Mouse (Mus musculus): ENCODE measurements at regions not wholly inside any gene's neighbourhood (a gene's known extent, or its start where the extent isn't known, plus 50 kb on each side); places are given as distances from the start of the nearest gene placed in this dataset.
"Not testable (repeated sequence)": the region's sequence is repeated elsewhere in the genome, so short reads cannot be mapped to it uniquely, and the experiment has no call there.

DNA sequence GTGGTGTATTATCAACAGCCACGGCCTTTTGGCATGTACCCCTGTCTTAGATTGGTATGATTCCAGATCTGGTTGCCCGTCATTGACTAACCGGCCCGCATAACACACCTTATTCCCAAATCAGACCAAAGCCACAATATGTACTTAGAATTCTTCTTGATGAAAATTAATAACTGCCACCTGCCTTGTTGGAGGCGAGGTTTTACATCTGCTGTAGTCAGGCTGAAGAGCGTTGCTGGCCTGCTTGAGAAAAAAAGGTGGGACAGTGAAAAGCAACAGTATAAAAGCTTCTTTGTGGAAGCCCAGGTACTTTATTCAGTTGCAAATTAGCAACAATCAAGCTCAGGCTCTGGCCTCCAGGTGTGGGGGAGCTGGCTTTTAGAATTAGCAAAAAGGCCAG is 223.6 kb upstream of the Car8 start:
- not testable (repeated sequence) for DNase-seq (ENCODE audit: low spot score in 2 of 2)

DNA sequence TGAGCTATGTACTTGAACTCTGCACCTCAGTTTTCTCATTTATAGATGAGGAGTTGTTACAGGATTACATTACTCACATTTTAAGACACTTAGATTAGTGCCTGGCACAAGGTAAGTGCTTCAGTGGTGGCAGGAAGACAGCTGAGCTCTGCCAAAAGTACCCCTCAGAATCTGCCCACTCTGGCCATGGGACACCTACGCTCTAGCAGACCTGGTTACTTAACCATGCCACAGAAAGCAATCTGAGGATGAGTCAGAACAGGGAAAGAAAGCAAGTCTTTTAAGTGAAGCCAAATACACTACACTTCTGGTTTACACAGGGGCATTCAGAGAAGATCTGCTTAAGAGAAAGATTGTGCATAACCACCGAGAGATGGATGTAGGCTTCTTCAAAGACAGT is 215.5 kb upstream of the Car8 start:
- DNase-seq (ENCODE audit: low spot score in 2 of 2), result no peak

DNA sequence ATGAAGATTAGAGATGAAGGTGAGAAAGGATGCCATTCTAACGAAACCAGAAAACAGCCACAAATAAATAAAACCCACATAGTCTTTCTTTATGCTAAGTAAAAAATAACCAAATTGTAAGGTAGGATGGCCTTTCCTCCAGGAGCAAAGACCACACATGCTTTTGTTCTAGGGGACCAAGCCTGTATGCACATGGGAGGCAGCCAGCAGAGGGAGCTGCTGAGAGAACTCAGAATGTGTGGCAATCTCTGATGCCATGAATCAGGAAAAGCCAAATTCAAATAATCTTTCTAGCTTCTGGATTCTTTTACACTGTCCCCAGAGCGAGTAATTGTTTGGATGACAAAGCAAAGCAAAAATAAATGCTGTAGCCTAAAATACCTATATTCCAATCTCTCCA is 193.6 kb upstream of the Car8 start:
- DNase-seq (ENCODE audit: low spot score in 2 of 2), result no peak

DNA sequence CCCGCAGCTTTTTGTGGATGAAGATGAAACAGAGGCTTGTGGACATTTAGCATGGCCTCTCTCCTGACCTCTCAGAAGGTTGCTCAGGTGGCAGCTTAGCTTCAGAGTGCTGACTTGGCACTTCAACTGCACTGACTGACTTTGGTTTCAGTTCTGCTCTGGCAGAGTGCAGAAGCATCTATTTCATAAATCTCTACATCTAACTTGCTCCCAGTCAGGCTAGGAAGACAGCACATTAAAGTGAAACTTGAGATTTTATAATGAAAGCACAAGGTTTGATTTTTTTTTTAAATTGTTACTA is 192.1 kb upstream of the Car8 start:
- no peak for DNase-seq (ENCODE audit: low spot score in 2 of 2)

DNA sequence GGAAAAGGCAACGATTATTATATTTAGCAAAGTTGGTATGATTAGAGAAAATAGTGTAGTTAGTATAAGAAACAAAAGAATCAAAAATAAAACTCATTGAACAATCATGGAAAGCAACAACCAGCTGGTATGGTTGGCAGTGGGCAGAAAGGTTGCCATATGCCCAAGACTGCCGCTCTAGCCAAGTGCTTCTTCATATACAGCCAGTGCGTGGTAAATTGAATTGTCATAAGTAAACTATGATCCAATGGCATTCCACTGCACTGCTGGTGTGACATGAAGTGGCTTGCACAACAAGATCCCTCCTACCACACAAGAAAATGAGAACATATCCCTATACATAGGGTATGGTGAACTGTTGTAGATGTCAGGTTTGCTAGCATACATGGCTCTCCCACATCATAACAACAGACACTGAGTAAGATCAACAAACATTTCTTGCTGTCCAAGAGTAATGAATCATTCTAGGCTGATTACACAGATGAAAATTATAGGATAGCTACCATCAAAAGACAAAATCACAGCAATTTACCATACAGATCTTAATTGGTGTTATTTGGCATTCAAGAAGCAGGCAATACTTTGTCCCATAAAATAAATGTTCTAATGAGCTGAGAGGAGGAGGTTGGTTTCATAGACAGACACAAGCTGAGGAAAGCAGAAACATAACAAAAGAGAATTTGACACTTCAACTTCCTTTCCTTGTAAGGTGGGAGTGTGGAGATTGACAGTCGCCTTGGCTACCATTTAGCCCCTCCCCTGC is 191.6 kb upstream of the Car8 start:
- no peak for DNase-seq (ENCODE audit: low spot score in 2 of 2)

DNA sequence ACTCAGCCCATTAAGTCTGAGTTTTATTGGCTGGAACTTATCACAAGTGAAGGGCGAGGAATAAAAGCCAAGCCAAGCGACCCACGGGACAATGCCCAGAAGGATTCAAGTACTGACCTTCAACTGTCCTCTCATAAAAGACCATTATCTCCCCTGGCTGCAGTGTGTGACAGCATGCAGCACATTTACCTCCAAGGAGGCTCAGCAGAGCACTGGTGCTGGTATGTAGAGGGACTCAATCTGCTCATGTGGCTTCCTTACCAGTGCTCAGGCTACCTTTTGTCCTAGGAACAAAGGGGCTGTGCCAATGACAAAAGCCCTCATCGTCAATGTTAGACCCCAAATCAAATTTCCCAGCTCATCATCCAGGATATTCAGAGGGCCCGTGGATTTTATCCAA is 190.9 kb upstream of the Car8 start:
- no peak for DNase-seq (ENCODE audit: low spot score in 2 of 2)

DNA sequence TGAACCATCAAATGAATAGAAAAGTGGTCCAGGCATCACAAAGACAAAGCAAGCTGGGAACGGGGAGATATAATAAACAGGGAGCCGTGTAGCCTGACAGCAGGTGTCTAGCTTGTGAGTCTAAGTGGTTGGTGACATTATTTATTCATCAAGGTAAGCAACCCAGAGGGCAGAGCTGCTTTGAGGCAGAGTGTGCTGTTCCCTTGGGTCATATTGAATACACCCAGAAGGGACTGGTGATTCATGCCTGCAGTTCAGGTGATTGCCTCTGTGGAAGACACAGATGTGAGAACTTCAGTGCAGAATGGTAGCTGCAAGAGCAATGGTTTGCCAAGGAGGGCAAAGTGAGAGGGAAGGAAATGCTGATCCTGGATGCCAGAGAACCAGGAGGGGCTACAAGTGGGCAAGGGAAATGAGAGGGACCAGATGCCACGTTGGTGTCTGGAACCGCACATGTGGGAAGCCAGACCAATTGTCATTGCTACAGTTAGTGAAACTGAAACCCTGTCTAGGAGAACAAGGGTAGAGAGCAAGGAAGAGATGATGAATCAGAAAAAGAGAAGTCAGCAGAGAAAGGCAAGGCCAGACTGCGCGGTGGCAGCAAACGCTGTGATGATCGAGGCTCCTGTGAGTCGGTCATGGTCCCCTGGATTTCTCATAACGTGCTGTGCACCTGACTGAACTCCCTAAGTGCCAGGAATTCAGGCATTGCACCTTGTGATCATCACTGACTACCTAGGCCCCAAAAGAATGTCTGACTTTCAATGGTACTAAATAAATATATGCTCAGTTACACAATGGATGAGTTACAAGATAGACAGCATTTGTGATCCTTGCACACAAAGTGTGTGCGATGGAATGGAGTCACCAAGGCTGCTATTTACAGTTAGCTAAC is 190.0 kb upstream of the Car8 start:
- DNase-seq (ENCODE audit: low spot score in 2 of 2), result no peak

DNA sequence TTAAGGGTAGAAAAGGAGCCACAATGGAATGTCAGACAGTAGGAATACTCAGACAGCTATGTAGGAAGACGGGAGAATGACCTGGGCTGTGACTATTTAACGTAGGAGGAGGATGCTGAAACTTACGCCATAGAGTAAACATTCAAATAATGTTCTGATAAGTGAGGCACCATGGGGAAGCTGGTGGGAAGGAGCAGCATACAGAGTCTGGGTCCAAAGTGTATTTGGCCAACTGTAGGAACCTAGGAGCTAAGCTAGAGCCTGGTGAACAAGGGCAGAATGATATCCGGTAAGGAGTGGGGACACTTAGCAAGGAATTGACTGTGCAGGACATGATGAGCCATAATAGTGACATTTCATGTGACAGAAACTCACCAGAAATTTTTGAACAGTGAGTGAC is 189.0 kb upstream of the Car8 start:
- no peak for DNase-seq (ENCODE audit: low spot score in 2 of 2)

DNA sequence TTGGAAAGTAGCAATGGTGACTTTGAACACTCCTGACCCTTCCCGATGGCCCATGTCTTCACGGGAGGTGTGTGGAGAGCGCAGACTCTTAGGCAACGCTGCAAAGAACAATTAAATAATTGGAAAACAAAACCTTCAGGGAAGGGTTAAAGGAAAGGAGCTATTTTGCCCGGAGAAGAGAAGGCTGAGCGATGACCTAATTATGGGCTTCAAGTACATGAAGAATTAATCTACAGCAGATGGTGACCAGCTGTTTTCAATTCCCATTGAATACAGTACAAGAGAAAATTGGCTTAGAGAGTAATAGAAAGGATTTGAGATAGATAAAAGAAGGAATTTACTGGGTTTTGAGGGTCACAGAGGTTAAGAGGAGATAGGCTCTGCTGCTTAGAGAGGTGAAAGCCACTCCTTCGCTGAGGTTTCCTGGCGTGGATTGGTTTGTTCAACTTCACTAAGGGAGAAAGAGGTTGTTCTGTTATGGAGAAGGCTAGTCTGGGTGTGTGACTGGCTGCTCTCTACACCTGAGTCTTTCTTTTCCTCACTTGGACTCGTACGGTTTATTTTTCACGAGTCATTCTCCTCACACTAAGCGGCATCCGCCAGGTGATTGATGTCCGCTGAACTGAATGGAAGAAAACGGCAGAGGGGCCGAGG is 184.7 kb upstream of the Car8 start:
- peak; percentile 28 to 32 for DNase-seq (ENCODE audit: low spot score in 2 of 2)

DNA sequence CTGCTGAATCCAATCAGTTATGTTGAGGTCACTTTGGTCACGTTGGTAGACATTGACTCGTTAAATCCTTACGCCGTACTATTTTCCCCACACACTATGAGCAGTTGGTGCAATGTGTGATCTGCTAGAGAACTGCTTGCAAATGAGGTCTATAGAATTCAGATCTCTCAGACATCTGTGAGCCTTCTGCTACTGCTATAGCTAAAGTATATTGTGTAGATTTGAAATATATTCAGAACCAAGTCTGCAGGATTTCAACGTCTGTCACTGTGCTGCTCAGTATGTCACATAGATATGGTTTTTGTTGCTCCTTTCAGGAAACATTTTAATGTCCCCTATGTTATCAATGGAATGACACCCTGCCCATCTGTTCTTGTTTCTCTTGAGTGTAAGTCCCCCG is 182.4 kb upstream of the Car8 start:
- DNase-seq (ENCODE audit: low spot score in 2 of 2), result no peak

DNA sequence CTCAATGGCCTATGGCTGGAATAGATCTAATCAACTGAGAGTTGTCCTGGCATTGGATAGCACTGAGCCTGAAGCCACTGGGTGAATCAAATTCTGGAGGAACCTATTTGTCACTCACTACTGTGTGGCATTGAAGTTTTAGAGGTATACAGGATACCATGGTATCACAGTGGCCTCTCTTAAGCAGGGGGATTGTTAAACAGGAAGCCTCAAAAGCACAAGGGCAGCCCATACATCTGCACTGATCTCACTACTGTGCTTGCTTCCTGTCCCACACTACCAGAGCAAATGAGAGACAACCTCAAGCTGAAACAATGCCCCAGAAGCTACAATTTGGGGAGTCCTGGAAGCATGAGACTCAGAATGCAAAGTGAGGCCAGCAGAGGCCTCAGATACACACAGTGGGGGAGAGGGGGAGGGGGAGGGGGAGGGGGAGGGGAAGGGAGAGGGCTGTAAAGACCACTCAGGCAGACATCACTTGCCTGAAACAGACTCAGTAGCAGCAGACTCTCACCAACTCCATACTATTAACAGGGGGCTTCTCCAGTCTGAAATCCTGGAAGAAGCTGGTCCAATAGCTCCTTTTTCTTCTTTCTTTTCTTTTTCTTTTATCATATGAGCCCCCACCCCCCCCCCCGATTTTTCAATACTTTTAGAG is 179.7 kb upstream of the Car8 start:
- DNase-seq (ENCODE audit: low spot score in 2 of 2), result no peak

DNA sequence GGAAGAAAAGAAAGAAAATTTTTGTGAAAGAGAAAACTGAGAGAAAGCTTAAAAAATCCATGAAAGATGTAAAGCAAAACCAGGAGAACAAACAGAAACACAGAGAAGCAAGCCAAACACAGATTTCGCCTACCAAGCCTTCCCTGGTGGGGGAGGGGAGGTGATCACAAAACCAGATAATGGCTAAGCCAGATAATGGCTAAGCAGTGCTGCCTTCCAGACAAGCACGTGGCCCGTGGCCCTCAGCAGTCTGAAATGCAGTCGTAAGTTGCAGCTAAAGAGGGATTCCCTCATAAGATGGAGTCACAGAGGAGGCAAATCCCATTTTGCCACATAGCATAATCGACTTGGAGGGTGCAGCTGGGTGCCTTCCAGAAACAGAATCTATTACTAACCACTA is 179.0 kb upstream of the Car8 start:
- no peak for DNase-seq (ENCODE audit: low spot score in 2 of 2)

DNA sequence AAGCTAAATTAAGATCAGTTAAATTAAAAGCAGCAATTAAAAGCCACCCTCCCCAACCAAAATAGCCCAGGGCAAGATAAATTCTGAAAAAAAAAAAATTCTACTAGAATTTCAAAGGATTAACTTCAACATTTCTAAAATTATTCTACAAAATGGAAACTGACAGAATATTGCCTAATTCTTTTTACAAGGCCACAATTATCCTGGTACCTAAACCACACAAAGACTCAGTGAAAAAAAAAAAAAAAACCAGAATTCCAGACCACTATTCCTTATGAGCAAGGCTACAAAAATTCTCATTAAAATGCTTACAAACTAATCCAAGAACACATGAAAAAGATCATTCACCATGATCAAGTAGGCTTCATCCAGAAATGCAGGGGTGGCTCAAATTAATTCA is 174.5 kb upstream of the Car8 start:
- DNase-seq (ENCODE audit: low spot score in 2 of 2), result no peak

DNA sequence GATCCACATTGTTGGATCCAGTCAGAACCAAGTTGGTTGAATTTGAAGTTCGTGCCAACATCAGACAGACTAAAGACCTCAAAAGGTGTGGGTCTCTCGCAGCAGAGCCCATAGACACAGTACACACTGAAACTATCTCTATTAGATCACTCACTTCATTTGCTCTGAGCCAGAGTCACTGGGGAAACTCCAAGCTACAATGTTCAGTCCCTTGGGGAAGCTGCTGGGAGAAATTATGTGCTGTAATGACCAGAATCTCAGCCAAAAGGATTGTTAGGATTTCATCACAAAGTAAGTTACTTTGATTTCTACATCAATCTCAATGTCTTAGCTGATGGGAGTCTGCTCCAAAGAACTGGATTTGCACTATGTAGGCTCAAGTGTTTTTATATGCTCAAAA is 161.2 kb upstream of the Car8 start:
- no peak for DNase-seq (ENCODE audit: low spot score in 2 of 2)

DNA sequence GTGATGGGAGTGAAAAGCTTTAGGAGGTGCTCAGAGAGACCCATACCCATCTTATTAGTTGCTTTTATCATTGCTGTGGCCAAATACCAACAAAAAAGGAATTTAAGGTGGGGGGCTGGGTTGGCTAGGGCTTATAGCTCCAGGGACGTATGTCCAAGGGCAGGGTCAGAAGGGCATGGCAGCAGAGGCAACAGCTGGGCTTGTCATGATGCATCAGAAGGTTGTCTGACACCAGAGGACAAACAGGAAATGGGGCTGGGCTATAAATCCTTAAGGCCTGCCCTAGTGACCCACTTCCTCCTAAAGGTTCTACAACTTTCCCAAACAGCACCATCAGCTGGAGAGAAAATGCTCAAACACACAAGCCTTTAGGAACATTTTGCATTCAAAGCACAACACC is 160.6 kb upstream of the Car8 start:
- no peak for DNase-seq (ENCODE audit: low spot score in 2 of 2)

DNA sequence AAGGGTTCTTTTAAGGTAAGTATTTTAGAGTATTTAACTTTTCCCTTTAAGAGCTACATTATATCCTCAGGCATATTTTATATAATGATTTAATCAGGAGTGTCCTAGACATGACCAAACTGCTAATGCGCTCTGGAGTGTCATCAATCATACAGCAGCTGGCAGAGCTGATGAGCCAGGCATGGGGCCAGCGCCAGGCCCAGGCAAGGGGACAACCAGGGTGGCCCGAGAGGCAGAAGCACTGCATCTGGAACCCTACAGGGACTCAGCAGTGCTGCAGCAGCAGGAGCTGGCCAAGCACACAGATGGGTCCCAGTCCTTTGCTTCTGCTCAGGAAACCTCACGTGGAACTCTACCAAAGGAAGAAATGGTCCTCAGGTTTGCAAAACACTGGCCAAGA is 160.1 kb upstream of the Car8 start:
- no peak for DNase-seq (ENCODE audit: low spot score in 2 of 2)

DNA sequence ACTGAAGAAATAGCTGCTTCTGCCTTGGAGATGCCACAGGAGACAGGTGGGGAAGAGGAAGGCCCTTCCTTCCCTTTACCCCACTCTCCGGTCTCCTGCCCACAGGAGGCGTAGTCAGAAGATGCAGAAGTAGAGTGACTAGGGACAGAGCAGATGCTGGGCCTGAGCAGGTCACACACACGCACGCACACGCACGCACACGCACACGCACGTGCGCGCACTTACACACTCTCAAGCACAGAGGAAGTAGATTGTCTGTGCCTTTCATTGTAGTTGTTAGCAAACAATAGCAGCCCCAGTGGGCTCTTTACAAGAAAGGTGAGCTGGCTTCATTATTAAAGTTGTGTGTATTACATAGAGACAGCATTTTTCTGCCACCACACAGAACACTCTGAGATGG is 144.3 kb upstream of the Car8 start:
- DNase-seq (ENCODE audit: low spot score in 2 of 2), result no peak

DNA sequence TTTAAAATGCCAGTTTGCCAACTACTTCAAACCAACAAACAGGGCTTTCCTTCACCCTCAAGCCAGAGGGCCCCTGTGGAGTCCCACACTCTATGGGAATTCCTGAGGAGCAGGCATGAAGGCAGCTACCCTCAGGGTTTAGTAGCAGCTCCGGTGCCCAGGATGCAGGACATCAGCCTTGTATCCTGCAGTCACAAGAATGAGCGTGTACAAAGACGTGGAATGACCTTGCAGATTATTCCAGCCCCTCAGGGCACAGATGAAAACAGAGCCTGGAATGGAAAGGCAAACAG is 143.2 kb upstream of the Car8 start:
- no peak for DNase-seq (ENCODE audit: low spot score in 2 of 2)

DNA sequence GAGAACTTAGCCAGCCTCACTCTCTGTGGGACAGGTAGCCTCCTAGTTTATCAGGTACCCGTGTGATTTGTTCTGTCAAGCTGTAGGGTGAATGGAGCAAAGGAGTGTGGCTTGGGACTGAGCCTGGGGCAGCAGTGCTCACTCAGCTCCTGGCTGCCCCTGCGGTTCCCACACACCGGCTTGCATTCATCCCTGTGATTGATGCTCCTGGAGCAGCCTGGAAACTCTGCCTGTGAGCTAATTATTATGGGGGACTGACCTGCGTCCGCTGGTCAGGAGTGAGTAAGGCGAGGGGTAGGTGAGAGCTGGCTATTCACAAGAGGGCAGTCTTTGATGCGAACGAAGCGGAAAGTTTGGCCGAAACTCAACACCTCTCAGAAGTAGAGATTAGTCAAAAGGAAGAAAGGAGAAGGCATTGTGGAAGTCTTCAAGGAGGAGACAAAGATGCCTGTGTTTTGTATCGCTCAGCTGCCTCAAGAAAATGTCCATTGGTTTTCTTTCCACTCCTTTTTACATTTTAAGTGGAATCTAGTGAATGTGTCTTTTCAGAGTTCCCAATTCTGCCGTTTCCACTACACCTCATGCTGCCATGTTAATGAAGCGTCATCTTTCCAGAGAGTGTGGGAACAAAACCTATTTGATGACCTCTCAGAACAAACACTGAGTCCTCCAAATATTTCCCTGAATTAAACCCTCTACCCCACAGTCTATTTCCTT is 142.7 kb upstream of the Car8 start:
- DNase-seq (ENCODE audit: low spot score in 2 of 2), result no peak

DNA sequence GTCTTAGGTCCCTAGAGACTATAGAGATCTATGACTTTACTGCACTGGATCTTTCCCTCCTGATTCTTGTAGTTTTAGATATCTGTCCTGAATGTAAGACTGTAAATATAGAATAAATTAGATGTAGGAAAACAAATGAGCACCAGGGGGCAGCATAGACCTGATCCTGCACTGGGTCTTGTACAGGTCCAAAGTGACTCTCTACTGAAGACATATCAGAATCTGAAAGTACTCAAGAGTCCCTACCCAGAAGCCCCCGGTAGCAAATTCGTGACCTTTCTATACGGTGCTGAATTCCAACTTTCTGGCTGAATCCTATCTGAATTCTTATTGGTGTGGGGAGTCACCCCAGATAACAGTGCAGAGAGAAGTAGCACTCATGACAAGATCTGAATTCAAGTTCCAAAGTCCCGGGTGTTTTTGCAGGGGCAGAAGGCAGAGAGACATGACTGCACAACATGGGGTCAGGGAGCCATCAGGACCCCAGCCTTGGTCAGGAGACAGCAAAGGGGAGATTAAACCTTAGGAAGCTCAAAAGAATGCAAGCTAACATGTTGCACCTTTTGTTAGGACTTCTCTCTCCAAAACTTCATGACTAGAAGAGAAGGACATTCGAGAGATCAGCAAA is 142.0 kb upstream of the Car8 start:
- DNase-seq (ENCODE audit: low spot score in 2 of 2), result peak; percentile 34 to 57

DNA sequence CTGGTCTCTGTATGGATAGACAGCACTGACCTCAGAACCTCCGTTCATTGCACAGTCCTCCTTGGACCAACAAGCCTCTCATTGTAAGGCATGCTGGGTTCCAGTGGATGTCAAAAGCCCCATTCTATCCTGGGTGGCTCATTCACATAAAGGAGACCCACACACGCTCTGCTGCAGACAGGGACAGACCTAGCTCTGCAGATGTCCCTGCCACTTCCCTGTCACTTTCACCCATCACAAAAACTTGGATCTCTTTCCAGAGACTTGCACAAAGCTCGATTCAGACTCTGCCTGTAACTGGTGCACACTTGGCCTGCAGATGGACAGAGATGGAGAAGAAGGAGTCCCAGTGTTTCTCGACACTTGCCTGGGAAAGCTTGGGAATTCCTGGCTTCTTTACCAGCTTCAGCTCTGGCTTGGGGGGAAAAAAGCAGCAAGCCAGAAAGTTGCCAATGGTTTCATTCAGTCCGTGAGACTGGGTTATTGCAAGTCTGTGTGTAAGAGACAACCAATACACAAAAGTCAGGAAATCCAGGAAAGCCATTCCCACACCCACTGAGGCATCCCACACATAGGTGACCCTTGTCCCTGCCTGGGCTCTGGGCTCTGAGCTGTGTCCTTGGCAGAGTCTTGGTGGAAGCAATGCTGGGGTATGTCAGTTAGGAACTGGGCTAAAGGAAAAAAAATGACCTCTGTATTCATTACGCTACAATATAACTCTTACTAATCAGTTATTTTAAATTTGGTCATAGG is 136.1 kb upstream of the Car8 start:
- no peak for DNase-seq (ENCODE audit: low spot score in 2 of 2)

All from heart, adult 9 months (tissue).